Mouse (Mus musculus) cerebellum, adult 8-10 months (tissue): ENCODE data around the gene Gm49369.
A peak's percentile ranks its signal among the peaks of the same experiment; 100 is the strongest.
"Not testable (repeated sequence)": the region's sequence is repeated elsewhere in the genome, so short reads cannot be mapped to it uniquely, and the experiment has no call there.

ENCODE experiments used
- DNase-seq: peaks from one replicate; pipeline ENCODE4 v3.0.0; 2022

The Gm49369 gene

DNA sequence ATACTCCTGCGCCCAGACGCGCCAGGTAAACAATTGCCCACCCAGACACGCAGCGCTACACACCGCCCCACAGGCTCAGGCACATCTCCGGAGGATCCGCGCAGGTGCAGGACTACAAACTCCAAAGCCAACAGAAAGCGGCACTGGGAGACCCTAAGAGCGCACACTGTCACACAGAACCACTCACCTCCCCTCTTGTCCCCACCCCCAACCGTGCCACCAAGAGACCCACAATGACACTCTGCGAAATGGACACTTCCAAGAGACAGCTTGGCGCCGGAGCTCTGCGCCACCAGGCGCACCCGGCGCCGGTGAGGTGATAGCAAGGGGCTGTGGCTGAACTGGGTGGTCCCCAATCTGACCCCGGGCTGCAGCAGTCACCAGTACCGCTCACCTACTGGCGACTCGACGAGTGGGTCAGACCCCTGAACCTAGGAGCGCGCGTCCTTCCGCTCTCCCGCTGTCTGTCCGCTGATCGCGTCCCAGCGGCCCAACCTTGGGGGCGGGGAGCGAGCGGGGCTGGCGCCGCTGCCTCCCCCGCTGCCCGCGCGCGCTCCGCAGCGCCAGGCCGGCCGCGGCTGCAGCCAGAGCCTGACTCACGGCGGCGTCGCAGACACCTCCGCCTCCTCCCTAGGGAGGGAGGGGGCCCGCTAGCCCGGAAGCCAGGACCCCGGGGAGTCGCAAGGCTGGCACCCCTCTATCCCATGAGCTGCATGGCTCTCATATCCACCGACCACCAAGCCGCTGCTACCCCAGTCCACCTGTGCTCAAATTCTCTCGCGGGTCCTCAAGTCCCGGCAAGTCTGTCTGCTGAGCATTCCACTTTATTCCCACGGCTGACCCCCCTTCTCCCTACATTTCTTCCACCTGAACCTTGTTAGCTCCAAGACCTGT lies 10.5 kb downstream of the Gm49369 start:
- peak; percentile 63 for DNase-seq

DNA sequence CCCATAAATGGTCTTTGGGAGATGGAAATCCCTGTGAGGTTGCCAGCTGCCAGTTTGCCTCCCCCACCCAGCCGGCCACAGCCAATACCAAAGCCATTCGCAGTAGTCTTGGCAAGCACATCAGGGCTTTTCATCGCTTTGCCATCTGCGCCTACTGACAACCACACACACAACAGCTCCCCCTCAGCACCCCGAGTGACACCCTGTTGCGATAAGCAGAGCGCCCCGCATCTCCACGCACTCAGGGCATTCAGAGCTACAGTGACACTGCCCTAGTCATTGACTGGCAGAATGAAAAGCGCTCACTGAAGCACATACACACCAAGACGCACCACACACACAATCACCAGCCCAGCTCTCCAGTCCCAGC lies 11.1 kb downstream of the Gm49369 start:
- peak; percentile 73 for DNase-seq

DNA sequence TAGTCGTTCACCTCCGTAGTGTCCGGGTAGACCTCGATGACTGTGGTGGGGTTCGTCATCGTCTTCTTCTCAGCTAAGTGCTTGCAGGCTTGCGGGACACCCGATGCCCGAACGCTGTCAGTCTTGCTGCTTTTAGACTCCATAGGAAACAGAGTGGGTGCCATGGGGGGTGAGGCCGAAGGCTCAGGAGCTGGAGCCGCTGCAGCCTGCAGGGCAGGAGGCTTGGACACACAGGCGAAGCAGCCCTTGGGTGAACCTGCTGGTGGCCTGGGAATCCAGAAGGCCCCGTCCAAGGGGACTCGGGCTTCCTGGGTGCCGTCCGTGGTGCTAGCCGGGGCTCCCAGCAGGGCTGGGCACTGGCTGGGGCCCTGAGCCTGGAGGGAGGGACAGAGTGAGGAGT lies 11.5 kb downstream of the Gm49369 start:
- no peak for DNase-seq

DNA sequence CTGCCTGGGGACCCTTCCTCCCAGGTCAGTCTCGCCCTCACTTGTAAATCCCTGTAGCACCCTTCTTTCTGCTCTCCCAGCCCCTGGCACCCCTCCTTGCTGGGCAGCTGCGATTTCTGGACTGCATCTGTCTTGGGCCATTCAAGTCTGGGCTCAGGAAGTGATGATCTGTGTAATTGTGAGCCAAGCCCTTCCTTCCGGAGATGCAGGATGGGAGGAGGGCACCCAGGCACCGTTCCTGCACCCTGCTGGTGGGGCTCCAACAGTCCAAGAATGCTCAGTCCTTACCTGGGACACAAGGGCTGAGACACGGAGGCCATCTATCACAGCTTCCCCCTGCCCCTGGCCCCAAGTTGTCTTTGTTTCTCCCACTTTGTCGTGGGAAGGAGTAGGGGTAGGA lies 12.6 kb downstream of the Gm49369 start:
- peak; percentile 67 for DNase-seq

DNA sequence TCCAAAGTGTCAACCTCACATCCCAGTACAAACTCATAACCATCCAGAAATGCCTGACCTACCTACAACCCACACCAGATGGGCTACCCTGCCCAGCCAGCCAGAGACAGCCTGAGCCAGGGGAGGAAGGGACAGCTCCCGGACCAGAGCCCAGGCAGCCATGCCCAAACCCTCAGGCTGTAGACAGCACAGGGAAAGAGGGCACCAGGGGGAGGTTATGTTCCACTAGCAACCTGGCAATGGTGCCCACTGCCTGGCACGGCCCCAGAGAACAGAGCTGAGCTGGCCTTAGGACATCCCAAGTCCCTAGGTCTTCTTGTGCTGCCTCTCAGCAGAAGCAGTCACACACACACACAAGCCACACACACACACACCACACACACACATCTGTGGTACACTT lies 13.6 kb downstream of the Gm49369 start:
- peak; percentile 89 for DNase-seq

DNA sequence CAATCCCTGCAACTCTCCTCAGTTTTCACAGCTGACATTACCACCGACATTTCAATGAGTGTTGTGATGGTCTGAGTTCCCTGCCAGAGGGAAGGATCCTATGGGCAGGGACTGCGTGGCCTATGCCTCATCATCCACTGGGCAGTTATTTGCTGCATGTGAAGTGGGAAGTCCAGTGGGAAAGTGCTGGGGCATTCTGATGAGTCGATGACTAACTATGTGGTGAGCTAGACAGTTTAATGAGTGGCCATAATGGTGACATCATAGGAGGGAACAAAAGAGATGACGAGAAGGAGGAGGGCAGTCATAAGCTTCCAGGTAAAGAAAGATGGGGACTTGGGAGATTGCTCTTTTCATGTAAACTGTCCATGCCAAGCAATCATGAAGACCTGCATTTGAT lies 19.4 kb downstream of the Gm49369 start:
- no peak for DNase-seq

DNA sequence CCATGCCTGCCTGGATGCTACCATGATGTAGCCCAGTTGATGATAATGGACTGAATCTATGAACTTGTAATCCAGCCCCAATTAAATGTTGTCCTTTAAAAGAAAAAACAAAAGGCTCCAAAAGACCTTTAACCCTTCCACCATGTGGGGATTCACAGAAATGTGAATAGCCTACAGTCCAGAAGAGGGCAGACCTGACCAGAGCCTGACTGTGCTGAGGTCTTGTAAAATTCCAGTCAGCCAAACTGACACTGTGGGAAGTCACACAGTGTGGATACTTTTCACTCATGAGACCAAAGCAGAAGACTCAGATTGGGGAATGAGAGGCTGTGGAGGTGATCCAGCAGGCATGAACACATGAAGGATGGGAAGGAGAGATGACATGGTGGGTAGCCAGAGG lies 21.7 kb downstream of the Gm49369 start:
- DNase-seq, result peak; percentile 27

DNA sequence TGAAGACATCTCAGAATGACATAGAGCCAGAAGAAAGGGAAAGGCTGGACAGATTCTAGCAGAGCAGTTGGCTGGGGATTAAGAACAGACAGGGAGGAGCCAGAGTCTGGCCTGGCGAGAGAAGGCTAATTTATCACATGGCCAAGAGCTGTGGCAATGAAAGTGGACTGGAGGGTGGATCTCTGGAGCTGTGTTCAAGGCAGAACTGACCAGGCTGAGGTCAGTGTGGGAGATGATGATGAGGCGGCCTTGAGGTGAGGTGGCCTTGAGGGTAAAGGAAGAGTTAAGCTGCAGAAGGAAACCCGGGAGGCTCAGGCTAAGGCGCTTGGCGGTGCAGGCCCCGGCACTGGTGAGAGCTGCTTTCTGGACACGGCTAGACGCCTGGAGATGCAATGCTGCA lies 23.3 kb downstream of the Gm49369 start:
- DNase-seq, result peak; percentile 10

DNA sequence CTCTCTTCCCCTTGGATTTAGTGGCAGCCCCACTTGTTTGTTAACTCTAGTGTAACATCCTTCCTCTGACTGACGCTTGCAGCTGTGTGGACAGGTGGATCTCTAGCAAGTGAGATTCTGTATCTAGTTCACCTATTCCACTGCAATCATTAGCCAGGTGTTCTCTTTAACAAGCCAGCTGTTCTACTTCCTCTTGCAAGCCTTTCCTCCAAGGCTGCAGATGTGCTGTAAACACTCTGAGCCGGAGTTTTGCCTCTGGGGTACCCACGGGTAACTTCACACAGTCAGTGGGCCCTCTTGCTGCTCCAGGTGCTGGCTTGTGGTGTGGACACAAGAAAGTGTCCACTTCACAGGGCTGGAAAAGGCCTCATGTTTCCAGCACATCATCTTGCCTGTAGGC lies 24.9 kb downstream of the Gm49369 start:
- DNase-seq, result peak; percentile 7

DNA sequence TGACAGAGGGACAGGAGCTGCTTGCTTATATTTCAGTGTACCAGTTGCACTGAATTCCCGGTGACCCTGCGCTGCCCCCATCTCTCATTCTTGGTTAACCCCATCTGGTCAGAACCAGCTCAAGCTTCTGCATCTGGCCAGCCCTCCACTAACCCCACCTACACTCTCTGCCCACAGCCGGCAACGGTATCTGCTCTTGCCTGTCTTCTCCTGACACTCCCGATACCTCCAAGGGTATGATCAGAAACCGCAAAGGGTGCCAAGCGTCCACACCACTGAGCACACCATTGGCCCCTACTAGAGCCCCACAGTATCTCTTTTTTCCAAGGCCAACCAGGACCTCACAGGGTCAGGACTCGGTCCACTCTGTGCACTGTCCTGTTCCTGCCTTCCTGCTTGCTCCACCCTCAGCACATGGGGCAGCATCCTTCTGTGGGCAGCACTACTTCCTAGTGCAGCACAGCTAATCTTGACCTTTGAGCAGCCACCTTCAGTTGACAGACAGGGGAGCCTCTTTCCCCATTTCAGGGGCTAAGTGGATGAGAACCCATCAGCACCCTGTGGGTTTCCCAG lies 27.7 kb downstream of the Gm49369 start:
- DNase-seq, result peak; percentile 11

DNA sequence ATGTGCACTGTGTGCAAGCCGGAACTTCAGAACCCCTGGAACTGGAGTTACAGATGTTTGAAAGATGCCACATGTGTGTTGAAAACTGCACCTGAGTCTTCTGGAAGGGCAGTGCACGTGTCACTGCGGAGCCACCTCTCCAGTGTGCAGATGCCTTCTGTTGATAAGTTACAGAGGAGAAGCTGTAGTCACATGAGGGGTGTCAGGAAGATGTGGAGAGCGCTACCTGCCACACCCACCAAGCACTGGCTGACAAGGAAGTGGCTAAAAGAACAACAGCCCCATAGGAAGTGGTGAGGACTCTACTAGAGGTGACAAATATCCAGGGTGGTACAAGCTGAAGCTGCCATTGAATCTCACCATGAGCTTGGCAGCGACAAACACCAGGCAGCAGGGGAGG lies 28.6 kb downstream of the Gm49369 start:
- DNase-seq, result no peak

DNA sequence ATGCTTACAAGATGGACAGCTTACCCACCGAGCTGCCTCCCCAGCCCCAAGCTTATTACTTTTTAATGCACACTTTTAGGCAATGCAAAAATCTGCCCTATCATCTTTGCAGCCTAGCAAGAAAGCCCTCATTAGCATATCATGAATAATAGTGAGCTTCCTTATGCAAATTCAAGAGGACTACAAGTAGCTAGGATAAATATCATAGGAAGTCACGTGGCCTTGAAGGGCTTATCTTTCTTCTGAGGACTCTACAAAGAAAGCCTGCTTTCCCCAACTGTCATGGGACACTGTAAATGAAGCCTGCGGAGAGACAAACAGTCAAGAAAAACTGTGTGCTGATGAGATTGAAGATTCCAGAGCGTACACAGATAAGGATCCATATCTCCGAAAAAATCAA lies 30.9 kb downstream of the Gm49369 start:
- DNase-seq, result no peak

DNA sequence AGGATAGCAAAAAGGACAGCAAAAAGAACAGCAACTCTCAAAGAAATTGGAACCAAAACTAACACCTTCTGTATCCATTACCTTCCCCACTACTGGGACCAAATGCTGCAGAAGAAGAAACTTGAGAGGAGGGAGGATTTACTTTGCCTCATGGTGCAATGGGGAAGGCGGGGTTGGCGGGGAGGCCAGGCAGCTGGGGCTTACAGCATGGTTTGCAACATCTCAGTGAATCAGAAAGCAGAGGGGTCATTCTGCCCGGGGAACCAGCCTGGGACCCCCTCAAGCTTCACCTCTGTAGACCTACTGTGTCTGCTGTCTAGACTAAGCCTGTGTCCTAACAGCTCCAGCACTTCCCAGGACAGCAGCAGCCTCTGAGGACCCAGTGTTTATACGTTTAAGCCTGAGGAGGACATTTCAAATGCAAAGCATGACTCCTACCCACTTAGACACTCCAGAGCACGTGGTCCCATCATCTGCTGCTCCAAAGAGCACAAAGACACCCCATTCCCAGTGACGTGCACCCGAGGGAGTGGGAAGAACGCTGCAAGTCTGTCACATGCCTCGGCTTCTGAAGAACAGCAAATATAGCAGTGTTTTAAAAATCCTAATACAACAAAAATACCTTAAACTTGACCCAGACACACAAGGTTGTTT lies 33.0 kb downstream of the Gm49369 start:
- no peak for DNase-seq

DNA sequence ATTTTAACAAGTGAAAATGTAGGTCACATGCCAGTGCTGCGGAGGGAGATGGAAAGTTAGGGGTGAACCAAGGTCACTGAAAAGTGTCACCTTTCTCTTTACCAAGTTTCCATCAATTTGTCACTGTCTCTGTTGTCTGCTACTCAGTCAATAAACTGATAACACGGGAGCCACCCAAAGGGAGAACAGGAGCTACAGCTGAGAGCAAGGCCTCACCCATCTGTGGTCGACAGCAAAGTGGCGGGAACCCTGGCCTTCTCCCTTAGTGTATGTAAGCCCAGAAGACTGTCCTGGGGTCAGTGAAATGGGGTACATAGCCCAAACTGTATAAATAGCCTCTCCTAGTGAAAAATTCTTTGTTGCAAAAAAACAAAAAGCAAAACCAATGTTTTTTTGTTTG lies 34.9 kb downstream of the Gm49369 start:
- DNase-seq, result no peak

DNA sequence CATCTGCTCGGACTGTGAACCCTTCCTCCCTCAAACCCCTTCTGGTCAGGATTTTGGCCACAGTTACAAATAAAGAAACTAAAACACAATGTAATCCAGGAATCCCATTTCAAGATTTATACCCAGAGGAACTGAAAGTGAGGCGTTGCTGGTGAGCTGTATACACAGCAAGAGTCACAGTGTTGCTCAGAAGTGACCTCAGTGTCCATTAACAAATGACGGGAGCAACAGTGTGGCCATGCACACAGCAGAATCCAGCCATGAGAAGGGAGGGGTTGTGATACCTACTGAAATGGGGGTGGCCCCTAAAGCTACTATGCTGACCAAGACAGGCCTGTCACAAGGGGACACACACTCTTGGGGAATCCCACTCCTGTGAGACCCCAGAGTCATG lies 40.2 kb downstream of the Gm49369 start:
- DNase-seq, result no peak

DNA sequence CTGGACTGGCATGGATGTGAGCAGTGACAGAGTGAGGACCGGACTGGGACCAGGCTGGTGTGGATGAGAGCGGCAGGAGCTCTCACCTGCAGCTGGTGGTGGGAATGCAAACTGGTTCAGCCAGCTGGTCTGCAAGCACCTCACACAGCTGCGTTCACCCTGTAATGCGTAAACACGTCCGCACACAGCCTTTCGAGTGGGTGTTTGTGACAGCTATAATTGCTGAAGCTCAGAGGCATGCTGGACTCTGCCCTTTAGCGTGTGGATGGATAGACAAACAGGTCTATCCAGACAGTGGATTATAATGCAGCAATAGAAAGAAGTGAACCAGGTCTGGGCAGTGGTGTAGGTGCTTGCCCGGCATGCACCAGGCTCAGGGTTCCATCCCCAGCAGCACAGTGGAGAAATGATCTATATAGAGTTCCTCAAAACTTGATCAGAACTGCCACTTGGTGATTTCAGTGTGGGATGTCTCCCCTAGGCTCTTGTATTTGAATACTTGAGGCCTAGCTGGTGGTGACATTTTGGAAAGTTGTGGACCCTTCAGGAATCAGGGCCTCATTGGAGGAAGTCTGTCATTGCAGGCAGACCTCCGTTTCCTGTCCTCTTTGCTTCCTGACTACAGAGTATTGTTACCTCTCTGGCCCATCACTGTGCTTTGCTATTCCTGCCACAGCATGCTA lies 40.8 kb downstream of the Gm49369 start:
- DNase-seq, result no peak

DNA sequence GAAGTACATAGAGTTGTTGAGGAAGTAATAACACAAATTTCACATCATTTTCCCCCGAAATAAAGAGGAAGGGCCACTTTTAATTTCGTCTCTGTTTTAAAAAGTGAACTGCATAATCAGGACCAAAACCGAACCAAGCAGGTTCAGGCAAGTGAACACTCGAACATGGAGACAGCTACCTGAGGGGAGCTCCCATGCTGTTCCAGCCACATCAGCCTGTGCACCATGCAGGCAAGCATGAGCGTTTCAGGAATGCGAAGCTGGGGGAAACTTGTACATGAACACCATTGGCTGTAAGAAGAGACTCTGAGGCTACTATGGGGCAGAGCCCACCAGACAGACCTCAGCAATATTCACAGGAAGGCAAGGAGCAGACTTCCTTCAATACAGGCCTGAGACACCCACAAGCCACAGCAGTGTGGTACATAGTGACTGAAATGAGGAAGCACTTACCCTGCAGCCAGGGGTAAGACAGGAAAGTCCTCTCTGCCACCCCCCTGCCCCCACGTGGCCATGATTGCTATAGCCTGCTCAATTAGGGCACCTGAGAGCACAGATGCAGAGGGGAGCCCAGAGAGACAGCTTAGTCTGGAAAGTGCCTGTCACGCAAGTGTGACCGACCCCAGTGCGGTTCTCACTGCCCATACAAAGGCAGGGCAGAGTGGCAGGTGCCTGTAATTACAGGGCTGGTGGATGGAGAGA lies 42.0 kb downstream of the Gm49369 start:
- DNase-seq, result no peak

DNA sequence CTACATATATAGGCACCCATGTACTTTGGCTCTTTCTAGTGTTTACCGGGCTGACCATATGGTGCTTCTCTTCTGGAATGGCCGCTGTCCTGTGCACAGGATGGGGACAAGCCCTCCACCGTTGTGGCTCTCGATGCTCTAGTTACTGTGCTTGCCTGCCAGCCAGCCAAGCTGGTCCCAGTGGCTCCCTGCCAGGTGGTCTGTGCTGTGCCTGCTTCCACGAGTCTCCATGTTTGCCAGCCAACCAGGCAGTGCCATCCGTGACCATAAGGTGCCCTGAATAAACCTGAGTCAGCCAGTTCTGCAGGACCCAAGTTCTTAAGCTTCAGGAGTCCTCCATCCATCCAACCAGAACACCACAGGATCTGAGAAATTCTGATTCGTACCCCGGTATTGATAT lies 47.3 kb downstream of the Gm49369 start:
- DNase-seq, result peak; percentile 82

DNA sequence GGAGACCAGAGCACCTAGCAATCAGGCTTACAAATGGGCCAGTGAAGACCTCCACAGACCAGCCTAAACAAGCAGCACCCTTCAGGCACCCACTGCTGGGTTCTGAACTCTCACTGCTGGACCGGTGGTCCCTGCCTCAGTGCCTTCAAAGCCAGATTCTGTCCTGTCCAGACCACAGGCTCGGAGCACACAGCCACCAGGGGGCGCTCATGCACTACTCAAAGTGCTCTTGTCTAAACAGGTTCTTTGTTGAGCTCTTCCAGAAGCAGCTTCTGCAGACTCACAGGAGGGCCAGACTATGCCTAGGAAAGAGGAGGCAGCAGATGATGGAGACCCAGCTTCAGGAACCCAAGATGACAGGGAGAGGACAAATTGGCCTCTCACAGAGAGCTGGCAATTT lies 48.2 kb downstream of the Gm49369 start:
- peak; percentile 90 for DNase-seq

DNA sequence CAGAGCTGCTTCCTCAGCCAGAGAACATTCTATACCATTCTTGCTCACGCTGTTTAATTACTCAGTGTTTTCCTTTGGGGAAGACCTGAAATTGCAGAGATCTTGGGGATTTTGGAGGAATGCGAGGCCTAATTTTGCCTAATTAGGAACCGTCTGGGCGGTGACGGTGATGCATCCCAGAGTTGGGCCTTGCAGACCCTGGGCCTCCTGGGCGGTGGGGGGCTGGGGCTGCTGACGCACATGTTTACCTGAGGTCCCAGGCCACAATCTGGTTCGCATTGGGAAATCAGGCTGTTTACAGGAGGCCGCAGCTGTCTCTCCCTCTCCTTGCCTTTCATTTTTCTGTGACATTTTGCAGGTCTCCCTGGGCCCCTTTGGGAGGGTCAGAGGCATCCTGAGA lies 49.7 kb downstream of the Gm49369 start:
- not testable (repeated sequence) for DNase-seq

DNA sequence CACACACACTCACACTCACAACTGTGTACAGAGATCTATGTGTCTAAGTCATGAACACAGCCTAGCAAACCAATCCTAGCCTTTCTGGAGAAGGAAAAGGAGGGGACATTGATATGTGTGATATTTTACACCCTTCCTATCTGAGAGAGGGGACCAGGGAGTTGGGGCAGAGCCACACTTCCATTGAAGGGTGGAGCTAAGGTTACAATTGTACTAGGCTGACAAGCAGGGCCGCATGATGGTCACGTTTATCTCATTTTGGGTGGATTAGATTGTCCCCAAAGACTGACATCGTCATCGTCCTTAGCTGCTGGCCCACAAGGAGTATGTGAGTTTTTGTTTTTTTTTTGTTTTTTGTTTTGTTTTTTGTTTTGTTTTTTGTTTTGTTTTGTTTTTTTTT lies 51.2 kb downstream of the Gm49369 start:
- DNase-seq, result no peak

DNA sequence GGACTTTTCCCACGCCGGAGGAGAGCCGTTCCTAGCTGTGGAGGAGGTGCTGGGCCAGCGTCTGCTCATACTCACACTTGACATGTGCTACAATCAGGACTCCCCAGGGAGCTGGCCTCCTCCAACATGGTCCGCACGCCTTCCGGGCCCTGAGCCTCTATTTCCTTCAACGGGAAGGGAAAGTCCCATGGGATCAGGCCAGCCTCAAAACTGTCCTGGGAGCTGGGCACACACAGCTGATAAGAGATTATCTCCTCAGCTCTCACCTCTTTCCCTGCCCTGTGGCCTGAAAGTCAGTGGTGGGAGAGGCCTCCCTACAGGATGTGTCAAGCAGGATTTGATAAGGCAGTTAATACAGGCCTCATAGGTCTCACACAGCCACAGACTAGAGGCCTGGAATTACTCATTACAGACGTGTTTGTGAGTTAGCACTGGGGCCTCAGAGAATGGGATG lies 52.2 kb downstream of the Gm49369 start:
- no peak for DNase-seq

DNA sequence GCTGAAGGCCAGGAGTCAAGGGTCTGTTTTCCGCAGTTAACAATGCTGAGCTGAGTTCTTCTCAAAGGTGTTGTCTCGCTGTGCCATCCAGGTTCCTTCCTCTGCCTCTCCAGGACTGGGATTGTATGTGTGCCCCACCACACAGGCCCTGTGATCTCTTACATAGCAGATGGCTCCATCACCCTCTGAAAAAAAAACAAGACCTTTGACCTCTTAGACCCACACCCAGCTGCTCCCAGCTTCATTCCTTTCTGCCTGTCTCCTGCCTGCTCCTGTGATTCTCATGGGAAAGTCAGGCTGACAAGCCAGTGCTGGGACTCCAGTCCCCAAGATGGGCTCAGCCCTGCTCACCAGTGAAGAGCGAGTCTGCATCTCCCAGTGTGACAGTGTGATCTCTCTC lies 54.0 kb downstream of the Gm49369 start:
- no peak for DNase-seq
